Mouse (Mus musculus) hindbrain, embryonic 15.5 days (tissue): ENCODE measurements around the gene Gm45808. TPM values are rescaled to one million over a fixed set of nuclear protein-coding genes. Genes with fewer than 3 reads are reported as not detected.
"Not testable (repeated sequence)": the region's sequence is repeated elsewhere in the genome, so short reads cannot be mapped to it uniquely, and the experiment has no call there.

Source experiments
- ATAC-seq: fragments of 200-750 bp; cut with Nextera tagmentation; 2 replicates; pipeline ENCODE4 v1.8.0; 2017; ENCODE audit warnings: low read depth, moderate number of reproducible peaks, moderate TSS enrichment; ENCODE audit not compliant: low FRiP score
- H3K27ac ChIP-seq: fragments of 300-500 bp; sonication (generic); replicated peaks from 2 replicates; pipeline ENCODE4 v1.5.1; 2015; ENCODE audit warnings: mild to moderate bottlenecking, inconsistent platforms
- H3K27me3 ChIP-seq: fragments of 300-500 bp; sonication (generic); 2 replicates; pipeline ENCODE4 v1.6.1; 2015; ENCODE audit warnings: control low read depth, inconsistent platforms
- H3K36me3 ChIP-seq: fragments of 300-500 bp; sonication (generic); 2 replicates; pipeline ENCODE4 v1.6.1; 2015; ENCODE audit warnings: control low read depth, inconsistent platforms
- H3K4me1 ChIP-seq: fragments of 300-500 bp; sonication (generic); replicated peaks from 2 replicates; pipeline ENCODE4 v1.6.1; 2015; ENCODE audit warnings: control low read depth, inconsistent platforms
- H3K4me2 ChIP-seq: fragments of 300-500 bp; sonication (generic); 2 replicates; pipeline ENCODE4 v1.6.1; 2015; ENCODE audit warnings: moderate library complexity, mild to moderate bottlenecking, inconsistent platforms
- H3K4me3 ChIP-seq: fragments of 300-500 bp; sonication (generic); 2 replicates; pipeline ENCODE4 v1.5.1; 2015; ENCODE audit warnings: mild to moderate bottlenecking, inconsistent platforms
- H3K9ac ChIP-seq: fragments of 300-500 bp; sonication (generic); 2 replicates; pipeline ENCODE4 v1.6.1; 2015; ENCODE audit warnings: inconsistent platforms
- H3K9me3 ChIP-seq: fragments of 300-500 bp; sonication (generic); 2 replicates; pipeline ENCODE4 v1.6.1; 2016; ENCODE audit warnings: control low read depth, inconsistent platforms
- WGBS: fragments of 180-500 bp; shearing (Covaris S2); methylation state at CpG from one replicate; pipeline ENCODE4 v1.1.7; 2015; 5-methylcytosine and 5-hydroxymethylcytosine counted together
- polyA plus RNA-seq: library from polyadenylated mRNA; unstranded; fragments of >200 nt; fragmentation: Nextera tagmentation; extraction: Ambion mirVana; gene quantifications from 2 replicates; pipeline ENCODE4 v1.2.1, GENCODE M21; 2015

The Gm45808 gene
- polyA plus RNA-seq, 1 experiment from 2014 or later = not detected

GRCm38 (mm10) chr7:45463987-45464778 is 22.4 kb downstream of the Gm45808 start:
- Histone ChIP-seq H3K4me2 (no peak overlapping the region), H3K4me1 (peaks cover 39% of the 10 kb centered on the region), H3K9ac (no peak overlapping the region), H3K4me3 (no peak overlapping the region), H3K9me3 (no peaks in the 10 kb centered on the region), H3K27ac (no peak overlapping the region), H3K36me3 (peaks cover 24% of the 10 kb centered on the region), H3K27me3 (no peaks in the 10 kb centered on the region)
- ATAC-seq = no peak
- WGBS = 97% methylated on average over 7 of the region's 7 CpGs

DNA sequence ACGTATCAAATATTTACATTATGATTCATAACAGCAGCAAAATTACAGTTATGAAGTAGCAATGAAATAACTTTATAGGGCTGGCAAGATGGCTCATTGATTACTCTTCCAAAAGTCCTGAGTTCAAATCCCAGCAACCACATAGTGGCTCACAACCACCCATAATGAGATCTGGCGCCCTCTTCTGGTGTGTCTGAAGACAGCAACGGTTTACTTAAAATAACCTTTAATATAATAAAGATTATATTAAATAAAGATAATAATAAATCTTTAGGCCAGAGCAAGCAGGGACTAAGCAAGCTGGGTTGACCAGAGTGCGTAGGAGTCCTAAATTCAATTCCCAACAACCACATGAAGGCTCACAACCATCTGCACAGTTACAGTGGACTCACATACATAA is 23.7 kb downstream of the Gm45808 start:
- peaks cover 27% of the 10 kb centered on the region for H3K36me3 ChIP-seq
- H3K4me1 ChIP-seq = peaks cover 45% of the 10 kb centered on the region
- ATAC-seq, H3K9ac ChIP-seq, H3K27ac ChIP-seq, H3K4me3 ChIP-seq, H3K4me2 ChIP-seq, H3K9me3 ChIP-seq, H3K27me3 ChIP-seq: not testable (repeated sequence)
- WGBS = 80% methylated on average over 4 of the region's 4 CpGs

DNA sequence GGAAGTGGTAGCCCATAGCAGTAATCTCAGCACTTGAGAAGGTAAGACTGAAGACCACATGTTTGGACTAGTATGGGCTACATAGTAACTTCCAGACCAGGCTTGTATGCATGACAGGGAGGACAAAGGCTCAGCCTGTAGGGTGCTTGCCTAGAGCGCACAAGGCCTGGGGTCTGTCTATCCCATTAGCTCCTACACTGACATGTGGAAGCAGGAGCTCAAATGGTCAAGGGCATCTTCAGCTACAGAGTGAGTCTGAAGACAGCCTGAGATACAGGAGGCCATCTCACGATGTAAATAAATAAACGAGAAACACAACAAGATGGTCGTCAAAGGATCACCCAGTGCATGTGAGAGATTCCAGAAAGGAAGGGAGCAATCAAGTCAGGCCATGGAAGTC is 24.3 kb downstream of the Gm45808 start:
- Histone ChIP-seq H3K36me3 (peaks cover 30% of the 10 kb centered on the region), H3K4me2 (no peak overlapping the region), H3K27me3 (no peaks in the 10 kb centered on the region), H3K4me1 (peaks cover 51% of the 10 kb centered on the region), H3K27ac (no peak overlapping the region), H3K9me3 (no peaks in the 10 kb centered on the region), H3K9ac (no peak overlapping the region), H3K4me3 (no peak overlapping the region)
- 87% methylated on average over 4 of the region's 4 CpGs for WGBS
- no peak for ATAC-seq

DNA sequence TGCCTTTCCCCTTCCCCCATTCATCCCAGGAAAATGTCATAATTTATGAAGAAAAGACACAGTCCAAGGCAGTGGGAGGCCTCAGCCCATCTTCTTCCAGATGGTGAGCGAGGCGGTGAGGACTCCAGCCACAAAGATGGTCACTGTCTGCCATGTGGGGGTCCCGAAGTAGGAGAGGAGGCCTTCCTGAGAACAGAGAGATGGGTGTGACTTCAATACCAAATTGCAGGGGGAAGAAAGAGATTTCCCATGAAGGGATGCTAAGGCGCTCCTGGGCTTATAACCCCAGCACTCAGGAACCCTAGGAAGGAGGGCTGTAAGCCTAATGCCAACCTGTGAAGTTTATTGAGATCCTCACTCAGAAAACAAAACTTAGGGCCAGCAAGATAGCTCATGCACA is 24.8 kb downstream of the Gm45808 start:
- ATAC-seq = no peak
- Histone ChIP-seq H3K36me3 (peaks cover 34% of the 10 kb centered on the region), H3K4me3 (no peak overlapping the region), H3K9me3 (no peaks in the 10 kb centered on the region), H3K4me1 (peaks cover 56% of the 10 kb centered on the region), H3K9ac (no peak overlapping the region), H3K27me3 (no peaks in the 10 kb centered on the region), H3K27ac (no peak overlapping the region), H3K4me2 (no peak overlapping the region)
- 81% methylated on average over 4 of the region's 4 CpGs for WGBS

GRCm38 (mm10) chr7:45461326-45461725 is 25.3 kb downstream of the Gm45808 start:
- H3K9me3 ChIP-seq = no peaks in the 10 kb centered on the region
- peak overlapping the region; percentile 95 for H3K27ac ChIP-seq
- 60% methylated on average over 4 of the region's 5 CpGs for WGBS
- H3K9ac ChIP-seq = no peak overlapping the region
- no peak overlapping the region for H3K4me2 ChIP-seq
- peaks cover 59% of the 10 kb centered on the region for H3K4me1 ChIP-seq
- no peaks in the 10 kb centered on the region for H3K27me3 ChIP-seq
- peaks cover 34% of the 10 kb centered on the region for H3K36me3 ChIP-seq
- ATAC-seq = no peak
- no peak overlapping the region for H3K4me3 ChIP-seq

DNA sequence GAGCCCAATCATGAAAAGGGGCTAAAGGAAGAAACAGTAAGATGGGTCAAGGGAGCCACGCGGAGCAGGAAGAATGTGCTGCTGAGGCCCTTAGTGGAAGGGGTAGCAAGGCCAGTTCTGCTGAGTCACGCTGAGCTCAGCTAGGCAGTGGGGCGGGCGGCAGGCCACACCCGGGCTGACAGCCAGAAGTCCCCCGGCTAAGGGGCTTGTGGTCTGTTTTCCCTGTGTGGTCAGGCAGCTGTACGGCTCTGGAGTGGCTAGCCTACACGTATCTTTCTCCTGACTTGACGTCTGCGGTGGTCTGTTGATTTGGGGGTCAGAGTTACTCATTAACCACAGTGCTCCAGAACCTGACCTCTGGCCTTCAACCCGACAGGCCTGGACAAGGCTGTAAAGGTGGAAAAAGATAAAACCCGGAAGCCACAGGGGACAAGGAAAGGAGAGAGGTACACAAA is 25.7 kb downstream of the Gm45808 start:
- 23% methylated on average over 13 of the region's 13 CpGs for WGBS
- no peak overlapping the region for H3K9ac ChIP-seq
- H3K4me1 ChIP-seq = peaks cover 58% of the 10 kb centered on the region
- no peak for ATAC-seq
- H3K27ac ChIP-seq = peak overlapping the region; percentile 95
- H3K4me3 ChIP-seq = 0 out of 2 replicates have a peak overlapping the region, but pooled peaks have one; percentile 5
- peaks cover 34% of the 10 kb centered on the region for H3K36me3 ChIP-seq
- H3K27me3 ChIP-seq = no peaks in the 10 kb centered on the region
- peak overlapping the region; percentile 64; the same call in 1 of the 2 replicates for H3K4me2 ChIP-seq
- H3K9me3 ChIP-seq = no peaks in the 10 kb centered on the region

GRCm38 (mm10) chr7:45460377-45460776 is 26.2 kb downstream of the Gm45808 start:
- Histone ChIP-seq H3K4me1 (peaks cover 53% of the 10 kb centered on the region), H3K9ac (peak overlapping the region; percentile 39; the same call in 1 of the 2 replicates), H3K4me3 (peak overlapping the region; percentile 77), H3K9me3 (no peaks in the 10 kb centered on the region), H3K27me3 (no peaks in the 10 kb centered on the region), H3K36me3 (peaks cover 33% of the 10 kb centered on the region), H3K27ac (peak overlapping the region; percentile 95), H3K4me2 (peak overlapping the region; percentile 64)
- 73% methylated on average over 7 of the region's 7 CpGs for WGBS
- ATAC-seq = no peak; the same call in 1 of the 2 replicates

DNA sequence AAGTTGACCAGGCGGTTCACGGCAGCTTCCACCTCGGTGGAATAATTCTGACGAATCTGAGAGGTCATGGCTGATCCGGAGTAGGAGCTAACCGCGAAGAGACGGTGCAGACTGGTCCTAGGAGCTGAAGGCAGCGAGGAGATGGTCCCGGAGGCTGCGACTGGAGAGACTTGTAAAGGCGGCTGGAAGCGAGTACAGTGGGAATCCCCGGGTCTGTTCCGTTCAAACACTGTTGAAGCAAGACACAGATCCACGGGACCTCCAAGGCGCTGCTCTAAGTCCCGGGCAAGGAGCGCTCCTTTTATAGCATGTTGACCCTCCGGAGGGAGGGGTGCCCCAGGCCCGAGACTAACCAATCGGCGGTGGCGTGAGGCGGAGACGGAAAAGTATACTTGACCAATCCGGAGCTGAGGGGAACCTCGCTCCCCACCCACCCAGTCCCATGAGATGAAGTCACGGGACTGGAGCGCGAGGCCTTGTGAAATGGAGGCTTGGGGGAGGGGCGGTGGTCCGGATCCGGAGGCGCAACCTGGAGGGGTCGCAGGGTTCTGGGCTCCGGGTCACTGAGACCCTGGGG is 27.0 kb downstream of the Gm45808 start, which contains the start of gene Ftl1:
Gene Ftl1, minus strand, starts transcription at position 321 of the 577 bp plus-strand sequence.
- not testable (repeated sequence) for H3K9me3 ChIP-seq, H3K27me3 ChIP-seq
- Histone ChIP-seq H3K4me2 (peak within 1 kb of the TSS; percentile 87), H3K27ac (peak within 1 kb of the TSS; percentile 95), H3K36me3 (peaks cover 27% of the 10 kb centered on the region), H3K9ac (peak within 1 kb of the TSS; percentile 86), H3K4me1 (peaks cover 46% of the 10 kb centered on the region), H3K4me3 (peak within 1 kb of the TSS; percentile 77)
- WGBS = under 1% methylated on average over 28 of the region's 37 CpGs
- peak; percentile 97 for ATAC-seq

GRCm38 (mm10) chr7:45458748-45459563 is 27.7 kb downstream of the Gm45808 start:
- ATAC-seq = peak; percentile 71; the same call in 1 of the 2 replicates
- Histone ChIP-seq H3K27me3 (no peaks in the 10 kb centered on the region), H3K9me3 (no peaks in the 10 kb centered on the region), H3K9ac (peak overlapping the region; percentile 86), H3K36me3 (peaks cover 27% of the 10 kb centered on the region), H3K4me3 (peak overlapping the region; percentile 77), H3K27ac (peak overlapping the region; percentile 95), H3K4me1 (peaks cover 44% of the 10 kb centered on the region), H3K4me2 (peak overlapping the region; percentile 87)
- under 1% methylated on average over 40 of the region's 43 CpGs for WGBS

- H3K36me3 ChIP-seq = peaks cover 33% of the 10 kb centered on the region
- ATAC-seq = no peak
- H3K9me3 ChIP-seq = no peaks in the 10 kb centered on the region
- WGBS = 61% methylated on average over 10 of the region's 10 CpGs
- H3K4me2 ChIP-seq = peak overlapping the region; percentile 87
- peak overlapping the region; percentile 86 for H3K9ac ChIP-seq
- peak overlapping the region; percentile 77 for H3K4me3 ChIP-seq
- H3K27me3 ChIP-seq = no peaks in the 10 kb centered on the region
- H3K27ac ChIP-seq = peak overlapping the region; percentile 95
- H3K4me1 ChIP-seq = peaks cover 39% of the 10 kb centered on the region
Observed at GRCm38 (mm10) chr7:45457204-45458060, 29.2 kb downstream of the Gm45808 start.

DNA sequence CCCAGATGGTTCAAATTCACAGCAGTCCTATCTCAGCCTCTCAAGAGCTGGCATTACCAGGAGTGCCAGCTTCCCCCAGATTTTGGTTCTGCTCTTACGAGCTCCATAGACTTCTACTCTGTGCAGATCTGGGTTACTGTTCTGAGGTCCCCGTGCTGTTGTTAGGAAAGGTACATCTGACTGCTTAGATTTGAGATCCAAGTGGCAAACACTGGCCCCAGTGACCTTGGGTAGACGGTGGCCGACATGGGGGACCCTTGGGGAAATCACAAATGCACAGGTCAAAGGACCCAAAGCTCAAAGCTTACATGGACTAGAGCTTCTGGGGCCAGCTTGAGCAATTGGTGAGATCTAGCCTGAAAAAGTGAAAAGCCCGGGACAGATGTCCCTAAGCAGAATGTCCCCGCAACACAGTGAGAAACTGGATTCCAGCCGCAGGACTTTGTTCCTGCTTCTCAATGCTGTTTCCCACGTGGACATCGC is 29.8 kb downstream of the Gm45808 start:
- no peak for ATAC-seq
- H3K27me3 ChIP-seq = no peaks in the 10 kb centered on the region
- H3K9me3 ChIP-seq = no peaks in the 10 kb centered on the region
- H3K4me3 ChIP-seq = peak overlapping the region; percentile 77
- peaks cover 33% of the 10 kb centered on the region for H3K36me3 ChIP-seq
- H3K27ac ChIP-seq = peak overlapping the region; percentile 95
- H3K4me1 ChIP-seq = peaks cover 39% of the 10 kb centered on the region
- H3K4me2 ChIP-seq = peak overlapping the region; percentile 87
- 49% methylated on average over 9 of the region's 9 CpGs for WGBS
- H3K9ac ChIP-seq = peak overlapping the region; percentile 86; the same call in 1 of the 2 replicates
